Mouse (Mus musculus): ENCODE data around the gene Mthfsl.
"Not testable (repeated sequence)": the region's sequence is repeated elsewhere in the genome, so short reads cannot be mapped to it uniquely, and the experiment has no call there.

DNA sequence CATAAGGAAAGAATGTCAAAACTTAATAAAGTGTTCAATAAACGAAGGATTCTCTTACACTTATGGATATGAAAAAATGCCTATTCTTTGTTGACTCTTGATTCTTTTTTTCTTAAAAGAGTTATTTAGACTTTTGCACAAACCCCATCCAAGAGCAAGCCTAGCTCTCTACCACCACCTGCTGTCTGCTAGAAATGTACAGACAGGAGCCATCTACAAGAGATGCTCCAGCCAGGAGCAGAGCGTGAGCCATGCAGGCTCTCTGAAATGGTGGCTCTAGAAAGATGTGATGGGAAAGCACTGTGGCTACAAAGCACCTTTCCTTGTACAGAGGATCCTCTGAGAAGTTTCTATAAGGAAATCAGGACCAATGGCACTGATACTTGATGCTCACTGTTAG, 21.4 kb downstream of the Mthfsl start:
- TF ChIP-seq CTCF (conservative IDR thresholded peaks at IDR 0.05; ENCODE audit: insufficient read depth, insufficient read length, low read depth, low read length); POLR2A (IDR thresholded peaks at IDR 0.05; ENCODE audit: low read depth, low read length): not testable (repeated sequence)

Data from kidney, adult 2 months (tissue).